Mouse (Mus musculus): ENCODE results near the gene Cyp2s1.

Cyp2s1 gene

DNA sequence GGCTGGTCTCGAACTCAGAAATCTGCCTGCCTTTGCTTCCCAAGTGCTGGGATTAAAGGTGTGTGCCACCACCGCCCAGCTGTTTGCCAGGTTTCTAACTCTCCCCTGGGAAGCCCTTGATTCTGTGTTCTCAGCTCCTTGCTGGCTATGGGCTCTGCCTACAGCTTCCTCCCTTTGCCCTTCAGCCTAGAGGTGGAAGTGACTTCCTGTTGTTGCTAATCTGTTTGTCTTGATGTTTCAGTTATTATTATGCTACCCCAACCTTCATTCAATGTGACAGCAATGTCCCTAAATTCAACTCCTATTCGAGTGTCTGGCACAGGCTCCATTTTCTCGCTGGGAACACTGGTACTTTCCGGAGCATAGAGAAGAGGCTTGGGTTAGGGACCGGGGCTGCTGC is 50.6 kb downstream of the Cyp2s1 start:
- TF ChIP-seq GATA4 (IDR thresholded peaks at IDR 0.05; ENCODE audit: insufficient replicate concordance, low read length) = no peak

GRCm38 (mm10) chr7:25764221-25764620 is 52.5 kb downstream of the Cyp2s1 start:
- TF ChIP-seq GATA4 (IDR thresholded peaks at IDR 0.05; ENCODE audit: insufficient replicate concordance, low read length) = no peak

GRCm38 (mm10) chr7:25763678-25764077 is 53.0 kb downstream of the Cyp2s1 start:
- no peak for TF ChIP-seq GATA4 (IDR thresholded peaks at IDR 0.05; ENCODE audit: insufficient replicate concordance, low read length)

GRCm38 (mm10) chr7:25761354-25761753 is 55.4 kb downstream of the Cyp2s1 start:
- no peak for TF ChIP-seq GATA4 (IDR thresholded peaks at IDR 0.05; ENCODE audit: insufficient replicate concordance, low read length)

- no peak for TF ChIP-seq GATA4 (IDR thresholded peaks at IDR 0.05; ENCODE audit: insufficient replicate concordance, low read length)
Observed at GRCm38 (mm10) chr7:25756011-25756410, 60.7 kb downstream of the Cyp2s1 start.

- TF ChIP-seq GATA4 (IDR thresholded peaks at IDR 0.05; ENCODE audit: insufficient replicate concordance, low read length) = no peak
Observed at GRCm38 (mm10) chr7:25755468-25755833, 61.3 kb downstream of the Cyp2s1 start.

- 0 out of 2 replicates have a peak, but pooled peaks have one; percentile 3 for TF ChIP-seq GATA4 (IDR thresholded peaks at IDR 0.05; ENCODE audit: insufficient replicate concordance, low read length)
Observed at GRCm38 (mm10) chr7:25754738-25755467, 61.8 kb downstream of the Cyp2s1 start, which contains the start of gene Hnrnpul1. Hnrnpul1 (minus strand) TSS chr7:25754757.

GRCm38 (mm10) chr7:25754439-25754737 is 62.3 kb downstream of the Cyp2s1 start:
- no peak for TF ChIP-seq GATA4 (IDR thresholded peaks at IDR 0.05; ENCODE audit: insufficient replicate concordance, low read length)

DNA sequence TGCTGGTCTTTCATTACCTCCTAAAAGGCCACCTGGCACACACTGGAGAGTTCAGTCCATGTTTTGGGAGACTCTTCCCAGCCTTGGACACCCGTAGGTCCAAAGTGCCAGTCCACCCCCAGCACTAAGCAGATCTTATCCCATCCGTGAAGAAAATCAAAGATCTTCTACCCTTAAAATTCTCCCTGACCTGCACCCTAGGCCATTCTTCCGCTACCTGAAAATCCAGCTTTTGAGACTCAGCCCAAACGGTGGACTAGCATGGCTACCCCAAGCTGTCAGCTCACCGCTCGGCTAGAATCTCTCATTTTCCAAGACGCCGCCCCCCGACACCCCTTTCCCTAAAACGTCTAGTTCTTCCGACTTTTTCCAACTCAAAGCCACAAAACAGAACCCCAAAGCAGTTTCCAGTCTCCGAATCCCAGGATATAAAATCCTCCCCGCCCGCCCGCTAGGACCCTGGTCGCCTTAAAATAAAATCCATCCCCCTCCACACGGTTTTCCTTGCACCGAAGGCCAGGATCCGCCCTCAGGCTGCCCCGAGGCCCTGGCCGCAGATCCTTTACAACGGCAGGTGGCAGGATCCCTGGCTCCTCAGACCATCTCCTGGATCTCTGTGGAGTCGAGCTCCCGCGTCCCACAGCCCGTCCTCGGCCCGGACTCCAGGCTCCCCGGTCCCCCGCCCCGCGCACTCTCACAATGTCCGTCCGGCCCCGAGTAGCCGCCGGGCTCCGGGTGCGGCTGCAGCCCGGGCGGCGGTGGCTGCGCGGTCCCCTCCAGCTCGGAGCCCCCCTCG is 62.9 kb downstream of the Cyp2s1 start:
- TF ChIP-seq GATA4 (IDR thresholded peaks at IDR 0.05; ENCODE audit: insufficient replicate concordance, low read length) = no peak

DNA sequence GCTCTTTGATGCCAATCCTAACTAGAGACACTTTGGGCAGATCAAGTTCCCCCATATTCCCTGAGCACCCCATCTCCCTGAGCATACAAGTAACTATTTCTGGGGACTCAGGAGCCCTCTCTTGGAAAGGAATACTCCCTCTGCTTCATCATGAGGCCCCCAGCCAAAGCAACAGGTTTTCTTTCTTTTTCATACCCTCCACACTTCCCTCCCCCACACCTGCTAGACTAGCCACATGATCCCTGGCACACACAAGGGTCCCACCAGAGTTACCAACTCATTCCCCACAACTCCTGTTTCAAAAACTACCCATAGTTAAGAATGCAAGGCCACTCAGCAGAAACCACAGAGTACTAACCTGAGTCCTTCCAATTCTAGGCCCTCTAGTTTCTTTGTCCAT is 63.6 kb downstream of the Cyp2s1 start:
- no peak for TF ChIP-seq GATA4 (IDR thresholded peaks at IDR 0.05; ENCODE audit: insufficient replicate concordance, low read length)
